Mouse (Mus musculus): ENCODE data around the gene Plxnb2. TPM values are rescaled to one million over a fixed set of nuclear protein-coding genes. Genes with fewer than 3 reads are reported as not detected.
A peak's percentile ranks its signal among the peaks of the same experiment; 100 is the strongest.

The Plxnb2 gene
- total RNA-seq, 1 experiment, result 116 TPM

- Histone ChIP-seq H3K9ac (ENCODE audit: insufficient read depth, low read depth, low read length, poor library complexity, severe bottlenecking) (no peak overlapping the region), H3K4me3 (ENCODE audit: insufficient read depth in 1 of 2, low read depth in 1 of 2, low read length in 2 of 2, poor library complexity in 1 of 2, severe bottlenecking in 1 of 2) (no peak overlapping the region), H3K9me3 (ENCODE audit: control insufficient read depth, insufficient read depth, low read depth, low read length) (no peaks in the 10 kb centered on the region), H3K27ac (ENCODE audit: insufficient read depth, low read depth, low read length, poor library complexity, severe bottlenecking) (no peak overlapping the region), H3K4me1 (ENCODE audit: control insufficient read depth in 2 of 2, insufficient read depth in 2 of 2, low read length in 2 of 2, poor library complexity in 1 of 2) (peaks cover 0 to 8% of the 10 kb centered on the region in 2 experiments; a peak in 2 of 4 replicates), H3K36me3 (ENCODE audit: control insufficient read depth, insufficient read depth, low read length, poor library complexity, severe bottlenecking) (no peaks in the 10 kb centered on the region)
- in situ Hi-C loops (cut with MboI; ENCODE audit: low sequenced_read_pairs in 2 of 2, unreplicated experiment in 2 of 2), result no loop called here
- DNase-seq (ENCODE audit: low read depth, low spot score), result no peak
- no peak for TF ChIP-seq ZC3H11A (IDR thresholded peaks at IDR 0.05; ENCODE audit: borderline replicate concordance, low read depth, low read length)
Measured at GRCm38 (mm10) chr15:89207457-89207856, 26.9 kb upstream of the Plxnb2 start.

- H3K9me3 ChIP-seq (ENCODE audit: control insufficient read depth, insufficient read depth, low read depth, low read length), result no peaks in the 10 kb centered on the region
- TF ChIP-seq HCFC1 (IDR thresholded peaks at IDR 0.05; ENCODE audit: borderline replicate concordance, insufficient read depth, low read length) (no peak), ZNF384 (IDR thresholded peaks at IDR 0.05; ENCODE audit: low read depth, low read length) (no peak), ZC3H11A (IDR thresholded peaks at IDR 0.05; ENCODE audit: borderline replicate concordance, low read depth, low read length) (no peak), MAFK (IDR thresholded peaks at IDR 0.05; ENCODE audit: insufficient read depth, low read depth, low read length) (no peak), CHD2 (IDR thresholded peaks at IDR 0.05; ENCODE audit: low read depth, low read length) (no peak)
- in situ Hi-C loops (cut with MboI; ENCODE audit: low sequenced_read_pairs in 2 of 2, unreplicated experiment in 2 of 2), result no loop called here
- H3K4me1 ChIP-seq (ENCODE audit: control insufficient read depth in 2 of 2, insufficient read depth in 2 of 2, low read length in 2 of 2, poor library complexity in 1 of 2), result no peaks in the 10 kb centered on the region; a peak in 1 of 4 replicates
- no peak overlapping the region for H3K27ac ChIP-seq (ENCODE audit: insufficient read depth, low read depth, low read length, poor library complexity, severe bottlenecking)
- peak overlapping the region; percentile 29; the same call in 1 of the 2 replicates for H3K9ac ChIP-seq (ENCODE audit: insufficient read depth, low read depth, low read length, poor library complexity, severe bottlenecking)
- DNase-seq (ENCODE audit: low read depth, low spot score), result no peak
- H3K4me3 ChIP-seq (ENCODE audit: insufficient read depth in 1 of 2, low read depth in 1 of 2, low read length in 2 of 2, poor library complexity in 1 of 2, severe bottlenecking in 1 of 2), result peak overlapping the region; percentile 95; a peak in 3 of 4 replicates
- peaks cover 4% of the 10 kb centered on the region; the same call in 1 of the 2 replicates for H3K36me3 ChIP-seq (ENCODE audit: control insufficient read depth, insufficient read depth, low read length, poor library complexity, severe bottlenecking)
Measured at GRCm38 (mm10) chr15:89197056-89197455, 16.5 kb upstream of the Plxnb2 start.

- Histone ChIP-seq H3K9me3 (ENCODE audit: control insufficient read depth, insufficient read depth, low read depth, low read length) (no peaks in the 10 kb centered on the region), H3K36me3 (ENCODE audit: control insufficient read depth, insufficient read depth, low read length, poor library complexity, severe bottlenecking) (peaks cover 4% of the 10 kb centered on the region; the same call in 1 of the 2 replicates), H3K4me3 (ENCODE audit: insufficient read depth in 1 of 2, low read depth in 1 of 2, low read length in 2 of 2, poor library complexity in 1 of 2, severe bottlenecking in 1 of 2) (peak within 1 kb of the TSS; percentile 95), H3K9ac (ENCODE audit: insufficient read depth, low read depth, low read length, poor library complexity, severe bottlenecking) (peak within 1 kb of the TSS; percentile 95), H3K4me1 (ENCODE audit: control insufficient read depth in 2 of 2, insufficient read depth in 2 of 2, low read length in 2 of 2, poor library complexity in 1 of 2) (no peaks in the 10 kb centered on the region; a peak in 1 of 4 replicates), H3K27ac (ENCODE audit: insufficient read depth, low read depth, low read length, poor library complexity, severe bottlenecking) (peak within 1 kb of the TSS; percentile 86)
- TF ChIP-seq MAFK (IDR thresholded peaks at IDR 0.05; ENCODE audit: insufficient read depth, low read depth, low read length) (0 out of 2 replicates have a peak, but pooled peaks have one; percentile 9), ZNF384 (IDR thresholded peaks at IDR 0.05; ENCODE audit: low read depth, low read length) (0 out of 2 replicates have a peak, but pooled peaks have one; percentile 43), CHD2 (IDR thresholded peaks at IDR 0.05; ENCODE audit: low read depth, low read length) (no peak), ZC3H11A (IDR thresholded peaks at IDR 0.05; ENCODE audit: borderline replicate concordance, low read depth, low read length) (0 out of 2 replicates have a peak, but pooled peaks have one; percentile 22), HCFC1 (IDR thresholded peaks at IDR 0.05; ENCODE audit: borderline replicate concordance, insufficient read depth, low read length) (peak; percentile 69; the same call in 1 of the 2 replicates)
- in situ Hi-C loops (cut with MboI; ENCODE audit: low sequenced_read_pairs in 2 of 2, unreplicated experiment in 2 of 2), result no loop called here
- DNase-seq (ENCODE audit: low read depth, low spot score), result peak; percentile 96
Measured at GRCm38 (mm10) chr15:89196313-89196706, 15.7 kb upstream of the Plxnb2 start, which contains the start of gene Dennd6b. Dennd6b (minus strand) TSS chr15:89196496.

- Histone ChIP-seq H3K9ac (ENCODE audit: insufficient read depth, low read depth, low read length, poor library complexity, severe bottlenecking) (peak overlapping the region; percentile 95), H3K27ac (ENCODE audit: insufficient read depth, low read depth, low read length, poor library complexity, severe bottlenecking) (peak overlapping the region; percentile 86), H3K9me3 (ENCODE audit: control insufficient read depth, insufficient read depth, low read depth, low read length) (no peaks in the 10 kb centered on the region), H3K36me3 (ENCODE audit: control insufficient read depth, insufficient read depth, low read length, poor library complexity, severe bottlenecking) (peaks cover 5% of the 10 kb centered on the region; the same call in 1 of the 2 replicates), H3K4me1 (ENCODE audit: control insufficient read depth in 2 of 2, insufficient read depth in 2 of 2, low read length in 2 of 2, poor library complexity in 1 of 2) (no peaks in the 10 kb centered on the region; a peak in 1 of 4 replicates), H3K4me3 (ENCODE audit: insufficient read depth in 1 of 2, low read depth in 1 of 2, low read length in 2 of 2, poor library complexity in 1 of 2, severe bottlenecking in 1 of 2) (peak overlapping the region; percentile 95)
- peak; percentile 83 for DNase-seq (ENCODE audit: low read depth, low spot score)
- in situ Hi-C loops (cut with MboI; ENCODE audit: low sequenced_read_pairs in 2 of 2, unreplicated experiment in 2 of 2), result no loop called here
- TF ChIP-seq HCFC1 (IDR thresholded peaks at IDR 0.05; ENCODE audit: borderline replicate concordance, insufficient read depth, low read length) (no peak), ZNF384 (IDR thresholded peaks at IDR 0.05; ENCODE audit: low read depth, low read length) (no peak), MAFK (IDR thresholded peaks at IDR 0.05; ENCODE audit: insufficient read depth, low read depth, low read length) (no peak), CHD2 (IDR thresholded peaks at IDR 0.05; ENCODE audit: low read depth, low read length) (no peak), ZC3H11A (IDR thresholded peaks at IDR 0.05; ENCODE audit: borderline replicate concordance, low read depth, low read length) (no peak)
Measured at GRCm38 (mm10) chr15:89195690-89196312, 15.2 kb upstream of the Plxnb2 start.

All from ES-E14 (cell line).